Mouse (Mus musculus) heart, postnatal 4 days (tissue): ENCODE data around the gene Lcn12. TPM values are rescaled to one million over a fixed set of nuclear protein-coding genes. Genes with fewer than 3 reads are reported as not detected.

Experiments used
- DNase-seq: peaks from one replicate; pipeline ENCODE4 v3.0.0; 2021
- microRNA-seq, 2 experiments: library from miRNA; unstranded; fragments of <30 nt; microRNA quantifications; one replicate each; pipeline ENCODE4 v1.2.0; 2021 to 2022
- total RNA-seq, 2 experiments: library from RNA; stranded (reverse); gene quantifications; 2 replicates each; pipeline ENCODE4 v1.2.3; 2021

The Lcn12 gene
- total RNA-seq, 2 experiments from 2014 or later = not detected

DNA sequence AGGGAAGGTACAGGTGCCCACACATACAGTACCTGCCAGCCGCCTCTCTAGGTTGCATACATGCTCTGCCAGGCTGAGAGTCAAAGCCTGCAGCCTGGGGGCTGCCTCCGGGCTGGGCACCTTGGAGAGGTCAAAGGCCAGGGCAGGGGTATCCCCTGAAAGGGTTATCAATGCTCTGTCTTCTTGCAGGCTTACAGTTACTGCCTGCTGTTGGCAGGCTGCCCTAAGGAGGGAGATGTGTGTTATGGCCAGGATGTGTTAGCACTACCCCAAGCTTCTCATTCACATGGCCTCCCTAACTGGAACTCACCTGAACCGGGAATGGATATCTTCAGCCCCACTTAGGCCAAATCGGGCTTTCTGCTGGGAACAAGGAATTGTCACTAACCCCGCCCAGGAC lies 33.6 kb downstream of the Lcn12 start:
- DNase-seq = peak; percentile 32

DNA sequence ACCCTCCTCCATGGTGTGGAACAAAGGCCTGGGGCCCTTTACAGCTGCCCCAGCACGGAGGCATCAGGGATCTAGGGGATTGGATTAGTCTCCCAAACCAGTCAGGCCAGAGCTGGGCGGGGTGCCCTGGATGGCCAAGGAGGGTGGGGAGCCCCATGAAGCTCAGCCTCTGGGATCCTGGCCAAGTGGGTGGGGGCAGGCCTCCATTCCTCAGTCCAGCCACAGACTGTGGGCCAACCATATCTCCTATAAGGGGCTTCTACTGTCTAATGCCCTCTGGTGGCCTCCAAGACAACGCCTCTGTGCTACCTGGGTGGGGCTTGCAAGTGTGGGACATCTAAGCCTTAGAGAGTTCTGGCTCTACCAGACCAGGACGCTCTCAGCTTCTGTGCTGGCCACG lies 34.8 kb downstream of the Lcn12 start:
- peak; percentile 66 for DNase-seq

GRCm38 (mm10) chr2:25457022-25457896 lies 36.5 kb downstream of the Lcn12 start:
- DNase-seq = no peak

GRCm38 (mm10) chr2:25456205-25456953 lies 37.3 kb downstream of the Lcn12 start, which contains the start of gene Clic3:
Gene Clic3, plus strand, starts transcription at chr2:25456838.
- no peak for DNase-seq

DNA sequence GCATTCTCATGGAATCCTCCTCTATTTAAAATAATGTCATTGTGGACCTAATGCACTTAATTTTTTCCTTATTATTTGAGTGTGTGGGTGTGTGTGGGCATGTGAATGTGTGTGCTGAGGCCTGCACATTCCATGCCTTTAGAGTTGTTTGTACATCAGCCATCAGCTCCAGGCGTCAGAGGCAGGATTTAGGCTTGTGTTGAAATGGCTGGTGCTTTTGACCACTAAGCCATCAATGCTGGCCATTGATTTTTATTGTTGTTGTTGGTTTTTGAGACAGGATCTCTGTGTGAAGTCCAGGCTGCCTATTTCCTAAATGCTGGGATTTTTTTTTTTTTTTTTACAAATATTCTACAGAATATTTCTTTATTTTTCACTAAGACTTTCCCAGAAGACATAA lies 40.8 kb downstream of the Lcn12 start:
- no peak for DNase-seq

GRCm38 (mm10) chr2:25450853-25451647 lies 42.7 kb downstream of the Lcn12 start:
- no peak for DNase-seq

GRCm38 (mm10) chr2:25442682-25443081 lies 51.0 kb downstream of the Lcn12 start:
- DNase-seq = no peak

- no peak for DNase-seq
Observed at GRCm38 (mm10) chr2:25441067-25441466, 52.6 kb downstream of the Lcn12 start.

Small RNA genes within 50 kb of the gene (microRNA-seq; reads per million reads assigned to microRNA genes)
- gene Mir3087 = 0.69 to 0.82 reads per million in 2 experiments

Other genes starting within 250 kb of the Lcn12 start
- 1 to 10 TPM; 1.3 to 1.8 TPM for gene AL732309.1, start 247.0 kb downstream of the Lcn12 start, total RNA-seq
- gene Tmem203, start 238.5 kb downstream of the Lcn12 start, total RNA-seq = 10 to 100 TPM; 16.9 to 18.1 TPM
- 1 to 10 TPM; 4.9 to 5.7 TPM for gene Tprn, start 231.3 kb downstream of the Lcn12 start, total RNA-seq
- 10 to 100 TPM; 60.0 to 62.0 TPM for gene Ssna1, start 221.5 kb downstream of the Lcn12 start, total RNA-seq
- gene Anapc2, start 221.4 kb downstream of the Lcn12 start, total RNA-seq = 10 to 100 TPM; 49.7 to 53.1 TPM
- gene Tmem210, start 205.8 kb downstream of the Lcn12 start, total RNA-seq = not detected
- gene Lrrc26, start 204.0 kb downstream of the Lcn12 start, total RNA-seq = not detected
- not detected for gene Grin1, start 174.7 kb downstream of the Lcn12 start, total RNA-seq
- gene Man1b1, start 161.6 kb downstream of the Lcn12 start, total RNA-seq = 10 to 100 TPM; 27.2 to 28.6 TPM
- 1 to 10 TPM; 4.7 to 5.2 TPM for gene Dpp7, start 137.6 kb downstream of the Lcn12 start, total RNA-seq
- 1 to 10 TPM; 7.3 to 9.5 TPM for gene Uap1l1, start 128.2 kb downstream of the Lcn12 start, total RNA-seq
- gene Sapcd2, start 121.6 kb downstream of the Lcn12 start, total RNA-seq = 10 to 100 TPM in 1 of 2 experiments, 1 to 10 TPM in 1; 8.7 to 10.8 TPM
- gene Entpd2, start 98.0 kb downstream of the Lcn12 start, total RNA-seq = 1 to 10 TPM; 5.7 to 8.5 TPM
- gene Npdc1, start 94.6 kb downstream of the Lcn12 start, total RNA-seq = 10 to 100 TPM; 33.1 to 35.2 TPM
- gene Fut7, start 70.6 kb downstream of the Lcn12 start, total RNA-seq = under 1 TPM in 1 of 2 experiments, not detected in 1; 0.11 TPM
- 10 to 100 TPM; 19.4 to 20.7 TPM for gene Abca2, start 65.2 kb downstream of the Lcn12 start, total RNA-seq
- gene Clic3, start 37.1 kb downstream of the Lcn12 start, total RNA-seq = 1 to 10 TPM; 2.8 to 4.1 TPM
- 10 to 100 TPM; 30.5 to 32.8 TPM for gene Paxx, start 32.8 kb downstream of the Lcn12 start, total RNA-seq
- gene Ptgds, start 23.9 kb downstream of the Lcn12 start, total RNA-seq = 100 to 1,000 TPM; 117 to 137 TPM
- gene Fbxw5, start 6.8 kb upstream of the Lcn12 start, total RNA-seq = 10 to 100 TPM; 93.6 to 98.6 TPM
- gene C8g, start 7.8 kb upstream of the Lcn12 start, total RNA-seq = under 1 TPM in 1 of 2 experiments, not detected in 1; 0.45 TPM
- gene Traf2, start 53.0 kb upstream of the Lcn12 start, total RNA-seq = 10 to 100 TPM; 13.2 to 15.8 TPM
- gene Edf1, start 63.9 kb upstream of the Lcn12 start, total RNA-seq = 100 to 1,000 TPM; 151 to 152 TPM
- 1 to 10 TPM; 1.4 to 2.3 TPM for gene Mamdc4, start 80.9 kb upstream of the Lcn12 start, total RNA-seq
- 100 to 1,000 TPM; 100 to 101 TPM for gene Phpt1, start 81.3 kb upstream of the Lcn12 start, total RNA-seq
- under 1 TPM; 0.14 to 0.41 TPM for gene Ajm1, start 87.8 kb upstream of the Lcn12 start, total RNA-seq
- gene Rabl6, start 114.6 kb upstream of the Lcn12 start, total RNA-seq = 10 to 100 TPM; 51.4 to 61.5 TPM
- gene Ccdc183, start 123.8 kb upstream of the Lcn12 start, total RNA-seq = not detected
- 10 to 100 TPM; 22.2 to 24.0 TPM for gene Tmem141, start 128.1 kb upstream of the Lcn12 start, total RNA-seq
- gene Fcna, start 134.1 kb upstream of the Lcn12 start, total RNA-seq = 1 to 10 TPM; 1.3 to 1.4 TPM
- under 1 TPM; 0.72 to 0.74 TPM for gene Lcn8, start 159.2 kb upstream of the Lcn12 start, total RNA-seq
- not detected for gene Lcn5, start 164.0 kb upstream of the Lcn12 start, total RNA-seq
- gene Lcn6, start 182.9 kb upstream of the Lcn12 start, total RNA-seq = not detected
- not detected for gene Lcn10, start 188.8 kb upstream of the Lcn12 start, total RNA-seq
- not detected for gene Obp2a, start 206.1 kb upstream of the Lcn12 start, total RNA-seq
- 10 to 100 TPM; 13.7 to 17.1 TPM for gene Bmyc, start 212.8 kb upstream of the Lcn12 start, total RNA-seq
- not detected for gene Obp2b, start 243.1 kb upstream of the Lcn12 start, total RNA-seq